Mouse (Mus musculus): ENCODE measurements around the gene Cx3cr1.
"Not testable (repeated sequence)": the region's sequence is repeated elsewhere in the genome, so short reads cannot be mapped to it uniquely, and the experiment has no call there.

Gene Cx3cr1

GRCm38 (mm10) chr9:120069779-120070178, at the start of gene Cx3cr1:
Gene Cx3cr1, minus strand, starts transcription at chr9:120069879.
- DNase-seq = no peak

- DNase-seq = no peak
These were observed 48.5 kb upstream of the Cx3cr1 start for GRCm38 (mm10) chr9:120118212-120118611.

GRCm38 (mm10) chr9:120116184-120116624, 46.5 kb upstream of the Cx3cr1 start:
- DNase-seq = no peak

GRCm38 (mm10) chr9:120115580-120115979, 45.9 kb upstream of the Cx3cr1 start:
- DNase-seq = no peak

- DNase-seq = no peak
These were observed 45.1 kb upstream of the Cx3cr1 start for GRCm38 (mm10) chr9:120114789-120115151.

- DNase-seq = no peak
These were observed 44.5 kb upstream of the Cx3cr1 start for GRCm38 (mm10) chr9:120114051-120114788.

GRCm38 (mm10) chr9:120113456-120113855, 43.8 kb upstream of the Cx3cr1 start:
- no peak for DNase-seq

- DNase-seq = no peak
These were observed 42.8 kb upstream of the Cx3cr1 start for GRCm38 (mm10) chr9:120112472-120112871.

GRCm38 (mm10) chr9:120111156-120111945, 41.7 kb upstream of the Cx3cr1 start:
- no peak for DNase-seq

- DNase-seq = peak; percentile 96
These were observed 40.7 kb upstream of the Cx3cr1 start, which contains the start of gene Slc25a38 for GRCm38 (mm10) chr9:120110211-120111018. Gene Slc25a38, plus strand, starts transcription at chr9:120110374.

GRCm38 (mm10) chr9:120108953-120109352, 39.3 kb upstream of the Cx3cr1 start:
- not testable (repeated sequence) for DNase-seq

GRCm38 (mm10) chr9:120101165-120101564, 31.5 kb upstream of the Cx3cr1 start:
- DNase-seq = no peak

- no peak for DNase-seq
These were observed 29.6 kb upstream of the Cx3cr1 start for GRCm38 (mm10) chr9:120099304-120099703.

GRCm38 (mm10) chr9:120098682-120099081, 29.0 kb upstream of the Cx3cr1 start:
- no peak for DNase-seq

- no peak for DNase-seq
These were observed 26.2 kb upstream of the Cx3cr1 start for GRCm38 (mm10) chr9:120095886-120096285.

GRCm38 (mm10) chr9:120093701-120094100, 24.0 kb upstream of the Cx3cr1 start:
- DNase-seq = no peak

GRCm38 (mm10) chr9:120091696-120092238, 22.1 kb upstream of the Cx3cr1 start, which contains the start of gene Ccr8:
Gene Ccr8, plus strand, starts transcription at chr9:120092114.
- no peak for DNase-seq

- DNase-seq = no peak
These were observed 21.4 kb upstream of the Cx3cr1 start for GRCm38 (mm10) chr9:120091086-120091485.

- DNase-seq = no peak
These were observed 19.4 kb upstream of the Cx3cr1 start for GRCm38 (mm10) chr9:120089125-120089524.

- no peak for DNase-seq
These were observed 14.7 kb upstream of the Cx3cr1 start for GRCm38 (mm10) chr9:120084406-120084805.

GRCm38 (mm10) chr9:120083158-120083894, 13.6 kb upstream of the Cx3cr1 start:
- no peak for DNase-seq

GRCm38 (mm10) chr9:120082691-120083090, 13.0 kb upstream of the Cx3cr1 start:
- no peak for DNase-seq

Measured in cerebellum, adult 11-12 months (tissue).